Mouse (Mus musculus) hindbrain, embryonic 15.5 days (tissue): ENCODE results near the gene Thsd4. TPM values are rescaled to one million over a fixed set of nuclear protein-coding genes. Genes with fewer than 3 reads are reported as not detected.
"Not testable (repeated sequence)": the region's sequence is repeated elsewhere in the genome, so short reads cannot be mapped to it uniquely, and the experiment has no call there.

Experiments used
- ATAC-seq: fragments of 200-750 bp; cut with Nextera tagmentation; 2 replicates; pipeline ENCODE4 v1.8.0; 2017; ENCODE audit warnings: low read depth, moderate number of reproducible peaks, moderate TSS enrichment; ENCODE audit not compliant: low FRiP score
- H3K27ac ChIP-seq: fragments of 300-500 bp; sonication (generic); replicated peaks from 2 replicates; pipeline ENCODE4 v1.5.1; 2015; ENCODE audit warnings: mild to moderate bottlenecking, inconsistent platforms
- H3K27me3 ChIP-seq: fragments of 300-500 bp; sonication (generic); 2 replicates; pipeline ENCODE4 v1.6.1; 2015; ENCODE audit warnings: control low read depth, inconsistent platforms
- H3K36me3 ChIP-seq: fragments of 300-500 bp; sonication (generic); 2 replicates; pipeline ENCODE4 v1.6.1; 2015; ENCODE audit warnings: control low read depth, inconsistent platforms
- H3K4me1 ChIP-seq: fragments of 300-500 bp; sonication (generic); replicated peaks from 2 replicates; pipeline ENCODE4 v1.6.1; 2015; ENCODE audit warnings: control low read depth, inconsistent platforms
- H3K4me2 ChIP-seq: fragments of 300-500 bp; sonication (generic); 2 replicates; pipeline ENCODE4 v1.6.1; 2015; ENCODE audit warnings: moderate library complexity, mild to moderate bottlenecking, inconsistent platforms
- H3K4me3 ChIP-seq: fragments of 300-500 bp; sonication (generic); 2 replicates; pipeline ENCODE4 v1.5.1; 2015; ENCODE audit warnings: mild to moderate bottlenecking, inconsistent platforms
- H3K9ac ChIP-seq: fragments of 300-500 bp; sonication (generic); 2 replicates; pipeline ENCODE4 v1.6.1; 2015; ENCODE audit warnings: inconsistent platforms
- H3K9me3 ChIP-seq: fragments of 300-500 bp; sonication (generic); 2 replicates; pipeline ENCODE4 v1.6.1; 2016; ENCODE audit warnings: control low read depth, inconsistent platforms
- WGBS: fragments of 180-500 bp; shearing (Covaris S2); methylation state at CpG from one replicate; pipeline ENCODE4 v1.1.7; 2015; 5-methylcytosine and 5-hydroxymethylcytosine counted together
- polyA plus RNA-seq: library from polyadenylated mRNA; unstranded; fragments of >200 nt; fragmentation: Nextera tagmentation; extraction: Ambion mirVana; gene quantifications from 2 replicates; pipeline ENCODE4 v1.2.1, GENCODE M21; 2015

Thsd4 gene
- polyA plus RNA-seq, 1 experiment from 2014 or later, result 5.2 TPM

DNA sequence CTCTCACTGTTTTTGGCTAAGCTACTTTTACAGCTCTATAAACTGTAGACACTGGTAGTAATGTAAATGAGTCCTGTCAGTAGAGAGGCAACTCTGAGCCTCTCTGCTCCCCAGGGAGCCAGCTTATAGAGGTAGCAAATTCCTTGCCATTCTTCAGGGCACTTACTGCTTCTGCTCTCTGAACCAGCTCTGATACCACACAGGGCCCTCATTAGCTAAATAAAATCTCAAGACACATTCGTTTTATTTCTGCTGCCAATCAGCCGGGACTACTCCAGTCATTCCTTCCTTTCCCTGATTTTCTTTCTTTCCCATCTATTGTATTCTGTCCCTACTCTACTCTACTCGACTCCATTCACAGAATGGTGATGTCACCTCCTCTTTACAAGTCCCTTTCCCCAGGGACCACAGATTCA lies 236.8 kb downstream of the Thsd4 start:
- no peak for ATAC-seq
- WGBS, result 19% methylated on average over 3 of the region's 3 CpGs

DNA sequence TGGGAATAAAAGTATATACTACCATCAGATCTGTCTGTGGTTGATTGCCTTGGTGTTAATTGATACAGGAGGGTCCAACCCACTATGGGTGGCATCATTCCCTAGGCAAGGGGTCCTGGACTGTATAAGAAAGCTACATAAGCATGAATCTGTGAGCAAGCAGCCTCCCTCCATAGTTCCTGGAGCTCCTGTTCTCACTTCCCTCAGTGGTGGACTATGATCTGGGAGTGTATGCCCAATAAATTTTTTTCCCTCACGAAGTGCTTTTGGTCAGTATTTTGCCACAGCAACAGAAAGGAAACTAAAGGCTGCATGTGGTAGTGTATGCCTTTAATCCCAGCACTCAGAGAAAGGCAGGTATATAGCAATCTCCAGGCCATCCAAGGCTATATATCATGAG lies 237.5 kb downstream of the Thsd4 start:
- no peak for ATAC-seq
- no peaks in the 10 kb centered on the region for H3K36me3 ChIP-seq
- H3K27ac ChIP-seq, result no peak overlapping the region
- peaks cover 3% of the 10 kb centered on the region; the same call in 1 of the 2 replicates for H3K4me1 ChIP-seq
- H3K9me3 ChIP-seq, result no peaks in the 10 kb centered on the region
- WGBS, result 86% methylated on average over 1 of the region's 1 CpGs
- no peaks in the 10 kb centered on the region for H3K27me3 ChIP-seq
- no peak overlapping the region for H3K9ac ChIP-seq
- no peak overlapping the region for H3K4me2 ChIP-seq
- H3K4me3 ChIP-seq, result no peak overlapping the region

More for the DNA sequence above, 236.8 kb downstream of the Thsd4 start:
- Histone ChIP-seq H3K27me3 (no peaks in the 10 kb centered on the region), H3K9me3 (no peaks in the 10 kb centered on the region), H3K4me3 (no peak overlapping the region), H3K27ac (no peak overlapping the region), H3K4me1 (peaks cover 3% of the 10 kb centered on the region; the same call in 1 of the 2 replicates), H3K36me3 (no peaks in the 10 kb centered on the region), H3K4me2 (no peak overlapping the region), H3K9ac (no peak overlapping the region)

DNA sequence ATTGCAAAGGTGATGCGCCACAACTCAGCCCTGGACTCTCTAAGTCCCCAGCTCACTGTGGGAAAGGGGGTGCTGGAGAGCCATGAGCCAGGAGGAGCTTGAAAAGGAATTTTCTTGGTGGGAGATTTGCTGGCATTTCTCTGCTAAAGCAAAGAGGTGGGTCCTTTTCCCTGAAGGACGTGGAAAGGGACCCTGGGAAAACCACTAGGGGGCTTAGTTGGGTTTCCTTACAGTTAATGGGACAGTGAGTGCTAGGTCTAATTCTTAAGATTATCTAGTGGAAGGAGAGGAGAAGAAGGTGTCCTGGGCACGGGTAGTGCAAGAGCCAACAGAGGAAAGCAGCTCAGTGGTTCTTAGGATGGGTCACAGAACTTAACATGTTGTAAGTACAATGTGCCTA lies 238.3 kb downstream of the Thsd4 start:
- Histone ChIP-seq H3K9ac (no peak overlapping the region), H3K4me3 (no peak overlapping the region), H3K27me3 (no peaks in the 10 kb centered on the region), H3K4me2 (no peak overlapping the region), H3K4me1 (peaks cover 3% of the 10 kb centered on the region; the same call in 1 of the 2 replicates), H3K9me3 (no peaks in the 10 kb centered on the region), H3K27ac (no peak overlapping the region), H3K36me3 (no peaks in the 10 kb centered on the region)
- ATAC-seq, result no peak
- 69% methylated on average over 3 of the region's 3 CpGs for WGBS

DNA sequence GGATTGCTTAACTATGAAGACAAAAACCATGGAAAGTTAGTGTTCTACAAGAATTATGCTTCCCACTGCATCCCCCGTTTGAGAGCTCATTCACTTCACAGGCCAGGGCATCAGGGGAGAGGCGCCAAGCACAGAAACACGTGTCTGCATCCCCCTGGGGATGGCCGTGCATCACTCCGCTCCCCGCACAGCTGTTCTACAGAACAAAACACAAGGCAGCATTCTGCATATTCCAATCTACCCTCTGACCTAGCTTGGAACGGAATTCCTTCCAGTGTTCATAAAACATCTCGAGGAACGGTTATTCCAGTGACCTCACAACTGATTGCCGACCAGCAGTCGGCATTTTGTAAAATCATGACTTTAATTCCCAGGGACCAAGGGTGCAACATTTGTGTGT lies 240.6 kb downstream of the Thsd4 start:
- no peak for ATAC-seq
- Histone ChIP-seq H3K9ac (no peak overlapping the region), H3K27ac (no peak overlapping the region), H3K27me3 (no peaks in the 10 kb centered on the region), H3K4me1 (peaks cover 3% of the 10 kb centered on the region; the same call in 1 of the 2 replicates), H3K4me3 (no peak overlapping the region), H3K9me3 (no peaks in the 10 kb centered on the region), H3K4me2 (no peak overlapping the region), H3K36me3 (no peaks in the 10 kb centered on the region)
- WGBS, result 29% methylated on average over 11 of the region's 11 CpGs

DNA sequence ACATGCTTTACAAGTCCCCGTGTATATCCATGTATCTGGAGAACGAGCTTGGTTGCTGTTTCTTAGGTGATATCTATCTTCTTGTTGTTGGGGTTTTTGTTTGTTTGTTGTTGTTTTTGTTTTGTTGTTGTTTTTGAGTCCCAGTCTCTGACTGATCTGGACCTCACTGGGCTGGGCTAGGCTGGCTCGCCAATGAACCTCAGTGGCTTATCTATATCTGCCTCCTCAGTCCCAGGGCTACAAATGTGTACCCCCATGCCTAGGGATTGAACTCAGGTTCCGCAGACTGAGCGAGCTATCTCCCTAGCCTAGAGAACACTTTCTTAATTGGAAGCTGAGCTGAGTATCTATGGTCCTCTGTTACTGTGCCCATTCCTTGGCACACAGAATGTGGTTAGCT lies 241.1 kb downstream of the Thsd4 start:
- no peaks in the 10 kb centered on the region for H3K27me3 ChIP-seq
- H3K36me3 ChIP-seq, result no peaks in the 10 kb centered on the region
- no peak for ATAC-seq
- H3K9ac ChIP-seq, result no peak overlapping the region
- no peak overlapping the region for H3K4me3 ChIP-seq
- WGBS, result 89% methylated on average over 5 of the region's 5 CpGs
- peaks cover 3% of the 10 kb centered on the region; the same call in 1 of the 2 replicates for H3K4me1 ChIP-seq
- H3K27ac ChIP-seq, result no peak overlapping the region
- H3K4me2 ChIP-seq, result no peak overlapping the region
- no peaks in the 10 kb centered on the region for H3K9me3 ChIP-seq

DNA sequence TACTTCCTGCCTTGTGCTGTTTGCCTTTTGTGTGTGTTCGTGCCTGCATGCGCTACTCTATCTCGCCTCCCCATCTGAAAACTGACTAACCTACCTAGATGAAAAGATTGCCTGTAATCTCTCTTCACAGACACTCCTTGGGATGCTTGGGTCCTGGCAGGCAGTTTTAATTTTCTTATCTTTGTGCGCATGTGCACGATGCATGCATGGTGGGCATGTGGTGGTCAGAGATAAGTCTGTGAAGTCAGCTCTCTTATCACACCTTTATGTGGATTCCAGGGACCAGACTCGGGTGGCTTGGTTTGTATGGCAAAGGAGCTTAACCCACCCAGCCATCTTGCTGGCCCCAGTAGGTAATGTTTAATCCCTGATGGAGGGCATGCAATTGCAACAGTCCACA lies 242.3 kb downstream of the Thsd4 start:
- WGBS, result 85% methylated on average over 6 of the region's 6 CpGs

DNA sequence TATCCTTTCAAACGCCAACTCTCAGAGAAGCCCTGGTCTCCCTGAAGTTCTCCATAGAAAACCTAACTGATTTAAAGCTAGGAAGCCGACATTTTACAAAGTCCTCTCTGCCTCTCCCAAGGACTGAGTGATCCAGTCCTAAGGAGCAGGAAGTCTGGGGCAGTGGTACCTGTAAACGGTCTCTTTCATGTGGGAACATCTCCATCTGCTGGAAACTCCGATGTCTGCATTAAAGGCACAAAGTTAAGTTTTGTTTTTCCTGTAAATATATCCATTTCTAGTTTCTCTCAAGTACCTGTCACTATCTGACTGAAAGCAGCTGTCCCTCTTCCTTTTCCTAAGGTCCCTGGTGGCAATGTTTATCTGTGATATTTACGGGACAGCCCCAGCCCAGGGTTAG lies 245.5 kb downstream of the Thsd4 start:
- Histone ChIP-seq H3K4me2 (no peak overlapping the region), H3K9me3 (no peaks in the 10 kb centered on the region), H3K9ac (no peak overlapping the region), H3K27me3 (no peaks in the 10 kb centered on the region; the same call in 1 of the 2 replicates), H3K36me3 (no peaks in the 10 kb centered on the region), H3K4me1 (peaks cover 12% of the 10 kb centered on the region; the same call in 1 of the 2 replicates), H3K4me3 (no peak overlapping the region), H3K27ac (no peak overlapping the region)
- ATAC-seq, result no peak
- 22% methylated on average over 5 of the region's 5 CpGs for WGBS

More for the DNA sequence above, 242.3 kb downstream of the Thsd4 start:
- H3K4me1 ChIP-seq, result peaks cover 13% of the 10 kb centered on the region; the same call in 1 of the 2 replicates
- ATAC-seq, result no peak
- no peak overlapping the region for H3K4me3 ChIP-seq
- no peaks in the 10 kb centered on the region for H3K36me3 ChIP-seq
- H3K4me2 ChIP-seq, result no peak overlapping the region
- no peak overlapping the region for H3K9ac ChIP-seq
- no peaks in the 10 kb centered on the region for H3K9me3 ChIP-seq
- H3K27me3 ChIP-seq, result no peaks in the 10 kb centered on the region
- no peak overlapping the region for H3K27ac ChIP-seq

DNA sequence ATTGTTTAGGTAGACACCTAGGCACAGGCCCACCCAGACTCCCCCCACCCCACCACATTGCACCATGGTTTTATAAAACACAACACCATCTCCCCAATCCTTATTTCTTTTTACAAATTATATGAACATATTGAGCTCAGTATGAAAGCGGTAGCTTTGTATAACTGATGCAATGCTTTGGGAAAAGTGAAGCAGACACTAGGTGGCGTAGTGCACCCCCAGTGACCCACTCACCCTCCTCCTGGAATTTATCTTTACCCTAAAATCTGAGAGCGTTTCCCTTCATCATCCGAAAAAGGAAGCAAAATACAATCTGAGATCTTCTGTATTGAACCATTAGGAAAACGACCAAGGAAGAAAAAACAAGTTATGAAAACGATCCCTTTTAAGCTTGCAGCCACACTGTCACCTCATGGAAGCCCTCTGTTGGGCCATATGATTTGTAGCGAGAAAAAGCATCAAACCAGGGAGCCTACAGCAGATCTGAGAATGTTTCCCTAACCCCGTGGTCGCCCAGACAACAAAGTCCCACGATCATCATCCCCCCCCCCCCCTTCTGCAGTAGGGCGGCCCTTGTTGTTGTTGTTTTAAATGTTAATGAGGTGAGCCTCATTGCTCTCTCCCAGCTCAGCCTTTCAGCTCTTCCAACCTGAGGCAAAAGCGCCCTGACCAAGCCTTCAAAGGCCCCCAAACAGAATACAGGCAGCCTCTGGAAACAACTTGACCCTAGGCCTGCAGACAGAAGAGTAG lies 246.3 kb downstream of the Thsd4 start:
- Histone ChIP-seq H3K4me2 (no peak overlapping the region), H3K27ac (no peak overlapping the region), H3K27me3 (no peaks in the 10 kb centered on the region; the same call in 1 of the 2 replicates), H3K36me3 (no peaks in the 10 kb centered on the region), H3K9ac (no peak overlapping the region), H3K4me1 (peaks cover 9% of the 10 kb centered on the region; the same call in 1 of the 2 replicates), H3K4me3 (no peak overlapping the region), H3K9me3 (no peaks in the 10 kb centered on the region)
- 9% methylated on average over 12 of the region's 12 CpGs for WGBS
- ATAC-seq, result no peak

DNA sequence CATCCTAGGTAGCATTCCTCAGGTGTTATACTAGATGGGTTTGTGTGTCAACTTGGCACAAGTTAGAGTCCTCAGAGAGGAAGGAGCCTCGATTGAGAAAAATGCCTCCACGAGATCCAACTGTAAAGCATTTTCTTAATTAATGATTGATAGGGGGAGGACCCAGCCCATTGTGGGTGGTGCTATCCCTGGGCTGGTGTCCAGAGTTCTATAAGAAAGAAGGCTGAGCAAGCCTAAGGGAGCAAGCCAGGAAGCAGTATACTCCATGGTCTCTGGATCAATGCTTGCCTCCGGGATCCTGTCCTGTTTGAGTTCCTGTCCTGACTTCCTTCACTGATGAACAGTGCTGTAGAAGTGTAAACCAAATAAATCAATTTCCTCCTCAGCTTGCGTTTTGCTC lies 247.3 kb downstream of the Thsd4 start:
- no peaks in the 10 kb centered on the region; the same call in 1 of the 2 replicates for H3K27me3 ChIP-seq
- ATAC-seq, result no peak
- H3K4me3 ChIP-seq, result no peak overlapping the region
- H3K9me3 ChIP-seq, result no peaks in the 10 kb centered on the region
- peaks cover 9% of the 10 kb centered on the region; the same call in 1 of the 2 replicates for H3K4me1 ChIP-seq
- H3K27ac ChIP-seq, result no peak overlapping the region
- no peak overlapping the region for H3K4me2 ChIP-seq
- no peak overlapping the region for H3K9ac ChIP-seq
- 64% methylated on average over 4 of the region's 4 CpGs for WGBS
- no peaks in the 10 kb centered on the region for H3K36me3 ChIP-seq

DNA sequence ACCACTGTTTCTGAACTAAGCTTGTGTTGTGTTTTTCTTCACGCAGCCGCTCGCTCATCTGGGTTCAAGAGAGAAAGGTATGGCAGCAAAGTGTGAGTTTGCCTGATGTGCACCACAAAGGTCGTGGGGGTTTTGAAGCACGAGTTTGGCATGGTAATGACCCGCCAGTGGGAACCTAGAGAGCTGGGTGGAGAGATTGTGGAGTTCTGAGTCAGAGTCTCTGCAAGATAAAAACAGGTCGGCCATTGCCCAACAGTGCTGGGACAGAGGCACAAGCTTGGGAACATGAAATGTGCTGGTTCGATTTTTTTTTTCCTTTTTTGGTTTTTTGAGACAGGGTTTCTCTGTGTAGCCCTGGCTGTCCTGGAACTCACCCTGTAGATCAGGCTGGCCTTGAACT lies 249.5 kb downstream of the Thsd4 start:
- not testable (repeated sequence) for H3K36me3 ChIP-seq, ATAC-seq, H3K9ac ChIP-seq, H3K27me3 ChIP-seq, H3K27ac ChIP-seq, H3K4me3 ChIP-seq, H3K9me3 ChIP-seq, H3K4me2 ChIP-seq
- peaks cover 16% of the 10 kb centered on the region for H3K4me1 ChIP-seq
- WGBS, result 88% methylated on average over 8 of the region's 8 CpGs

DNA sequence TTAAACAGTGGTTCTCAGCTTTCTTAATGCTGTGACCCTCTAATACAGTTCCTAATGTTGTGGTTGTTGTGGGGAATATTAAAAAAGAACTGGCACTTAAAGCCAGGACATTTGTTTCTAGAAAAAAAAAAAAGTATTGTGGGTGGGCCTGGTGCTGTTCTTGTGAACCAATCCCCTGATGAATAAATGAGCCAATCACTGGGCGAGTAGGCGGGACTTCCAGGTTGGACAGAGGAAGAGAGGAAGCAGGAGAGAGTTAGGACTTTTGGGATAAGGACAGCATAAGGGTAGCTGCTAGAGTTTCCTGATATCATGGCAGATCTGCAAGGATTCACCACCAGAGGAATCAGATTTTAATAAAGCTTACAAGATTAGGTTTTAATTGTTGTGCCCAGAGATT lies 249.9 kb downstream of the Thsd4 start:
- Histone ChIP-seq H3K36me3 (no peaks in the 10 kb centered on the region), H3K9ac (no peak overlapping the region), H3K27me3 (no peaks in the 10 kb centered on the region; the same call in 1 of the 2 replicates), H3K4me2 (no peak overlapping the region), H3K9me3 (no peaks in the 10 kb centered on the region), H3K27ac (no peak overlapping the region), H3K4me3 (no peak overlapping the region), H3K4me1 (peaks cover 20% of the 10 kb centered on the region)
- 94% methylated on average over 2 of the region's 2 CpGs for WGBS
- ATAC-seq, result no peak

DNA sequence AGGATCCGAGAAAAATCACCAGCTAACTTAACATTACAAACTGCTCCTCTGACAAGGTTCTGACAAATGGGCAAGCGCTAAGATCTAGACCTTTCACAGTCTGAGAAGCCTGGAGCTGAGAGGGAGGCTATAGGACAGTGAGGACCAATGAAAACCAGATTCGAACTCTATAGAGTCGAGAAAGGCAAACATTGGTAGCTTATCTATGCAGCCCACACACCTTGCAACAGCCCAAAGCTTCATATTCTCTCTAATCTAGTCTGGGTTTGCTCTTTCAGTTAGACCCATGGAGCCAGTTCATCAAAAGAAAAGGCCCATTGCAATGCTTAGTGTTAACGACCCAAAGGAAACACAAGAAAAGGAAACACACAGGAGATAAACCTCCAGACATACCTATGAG lies 252.0 kb downstream of the Thsd4 start:
- no peak overlapping the region for H3K4me2 ChIP-seq
- H3K9ac ChIP-seq, result no peak overlapping the region
- H3K36me3 ChIP-seq, result no peaks in the 10 kb centered on the region
- H3K27me3 ChIP-seq, result no peaks in the 10 kb centered on the region; the same call in 1 of the 2 replicates
- WGBS, result 90% methylated on average over 5 of the region's 5 CpGs
- no peaks in the 10 kb centered on the region for H3K9me3 ChIP-seq
- peaks cover 26% of the 10 kb centered on the region for H3K4me1 ChIP-seq
- no peak overlapping the region for H3K27ac ChIP-seq
- no peak for ATAC-seq
- no peak overlapping the region for H3K4me3 ChIP-seq
